Comparison of ENCODE assay signal across 8 mouse cellular contexts in the genomic region with DNA sequence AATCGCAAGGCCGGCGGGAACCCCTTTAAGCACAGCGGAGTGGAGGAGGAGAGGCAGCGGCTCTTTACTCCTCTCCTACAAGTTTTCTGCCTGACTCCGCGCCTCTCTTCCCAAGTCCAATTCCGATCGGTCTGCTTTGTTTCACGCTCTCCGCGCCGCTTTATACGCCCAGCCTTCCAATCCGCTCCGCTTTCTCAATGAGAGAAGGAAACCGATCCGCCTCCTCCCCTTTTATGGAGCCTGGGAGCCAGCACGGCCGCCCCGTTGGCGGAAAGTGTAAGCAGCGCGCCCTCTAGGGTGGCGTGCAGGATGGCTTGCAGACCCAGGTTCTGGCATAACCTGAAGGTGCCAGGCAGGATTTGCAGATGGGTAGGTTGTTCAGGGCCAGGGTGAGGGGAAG. TPM values are rescaled to one million over a fixed set of nuclear protein-coding genes. Genes with fewer than 3 reads are reported as not detected.
DNase-seq lines count a peak whose midpoint lies in the region; ATAC-seq and TF ChIP-seq lines count a peak whose summit lies in the region.

A gene (minus strand): TSS at position 137 of the 400 bp plus-strand sequence.

- CTCF ChIA-PET in Patski (lab: Charles Lee), result no interaction called here

- peak; percentile 62 for ATAC-seq in Patski
- ATAC-seq in hindbrain, embryonic 13.5 days (ENCODE audit: low FRiP score), result peak; percentile 77

- peak within 1 kb of the TSS; percentile 65 for H3K4me2 ChIP-seq in hindbrain, embryonic 13.5 days

- peaks cover 12% of the 10 kb centered on the region for H3K4me1 ChIP-seq in hindbrain, embryonic 13.5 days (replicated peaks)

- under 1% methylated on average over 25 of the region's 25 CpGs for WGBS in hindbrain, embryonic 13.5 days

- POLR2A ChIA-PET in Patski (lab: Charles Lee), result no interaction called here

- H3K4me3 ChIP-seq in hindbrain, embryonic 13.5 days, result peak within 1 kb of the TSS; percentile 96

- in situ Hi-C loops in Patski (cut with MboI; ENCODE audit: low pct_unique_long_range_greater_than_20kb), result loop anchor here (5.0 to 25.0 kb wide), 9 partner anchors 182 to 1237 kb away; no protein-coding TSS in a partner anchor

- H3K36me3 ChIP-seq in hindbrain, embryonic 13.5 days, result no peaks in the 10 kb centered on the region

- no peak for DNase-seq in Patski (ENCODE audit: low read depth, low spot score)
- peak; percentile 97 to 99 for DNase-seq in cerebellum, postnatal 10 days
- DNase-seq in frontal cortex, postnatal 25 days (ENCODE audit: low spot score in 2 of 2), result peak; percentile 86 to 91
- DNase-seq in layer of hippocampus, postnatal 36 days, result peak; percentile 90 to 91
- DNase-seq in lung, postnatal 25 days (ENCODE audit: low spot score), result peak; percentile 97
- peak; percentile 52 for DNase-seq in retina, adult 2 months (ENCODE audit: low read depth, low spot score)
- peak; percentile 78 for DNase-seq in thymus, postnatal 25 days

- TF ChIP-seq CTCF in Patski (IDR thresholded peaks at IDR 0.05), result no peak

- H3K9me3 ChIP-seq in hindbrain, embryonic 13.5 days, result no peaks in the 10 kb centered on the region

- H3K27ac ChIP-seq in hindbrain, embryonic 13.5 days, result peak within 1 kb of the TSS; percentile 97

- H3K9ac ChIP-seq in hindbrain, embryonic 13.5 days, result peak within 1 kb of the TSS; percentile 100

- H3K27me3 ChIP-seq in Patski, result no peaks in the 10 kb centered on the region
- no peaks in the 10 kb centered on the region for H3K27me3 ChIP-seq in hindbrain, embryonic 13.5 days

RNA-seq across cellular contexts. Expression of the gene that starts here (rescaled TPM):
- polyA plus RNA-seq in Patski (2021), result 41.4 TPM
- polyA plus RNA-seq in hindbrain, embryonic 13.5 days (2015; fragmentation: Nextera tagmentation; extraction: Ambion mirVana), result 244 and 250 TPM in 2 replicates
- total RNA-seq in layer of hippocampus, postnatal 36 days (2021), result 10 to 100 TPM; 12.7 to 14.4 TPM
